Comparison of ENCODE assay signal across 12 mouse cellular contexts in the genomic region with DNA sequence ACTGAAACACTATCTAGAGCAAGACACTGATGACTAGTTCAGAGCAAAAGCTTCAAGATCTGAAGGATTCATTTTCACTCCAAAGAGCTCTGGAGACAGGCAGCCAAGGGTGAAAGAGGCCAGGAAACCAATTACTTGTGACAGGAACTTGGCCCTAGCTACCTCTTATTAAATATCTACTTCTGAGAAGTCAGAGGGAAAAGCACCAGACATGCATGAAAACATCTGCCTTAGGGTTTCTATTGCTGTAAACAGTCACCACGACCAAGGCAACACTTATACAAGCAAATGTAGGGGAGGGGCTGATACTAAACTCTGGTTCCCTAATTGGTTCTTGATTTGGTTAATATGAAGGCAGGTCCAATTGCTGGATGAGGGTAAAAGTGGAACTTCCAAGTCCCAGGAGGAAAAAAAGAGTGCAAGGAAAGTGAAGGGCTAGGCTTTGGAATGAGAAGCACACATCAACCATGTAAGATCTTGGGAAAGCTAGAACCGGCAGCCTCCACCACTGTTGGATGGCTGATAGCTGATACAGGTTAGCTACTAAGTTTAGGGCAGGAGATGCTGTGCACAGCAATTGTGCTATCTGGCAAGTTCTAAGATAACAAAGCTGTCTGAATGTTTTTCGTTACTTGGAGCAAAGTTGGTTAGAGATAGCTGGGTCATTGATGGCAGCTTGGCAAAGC. TPM values are rescaled to one million over a fixed set of nuclear protein-coding genes. Genes with fewer than 3 reads are reported as not detected.
DNase-seq lines count a peak whose midpoint lies in the region.
"Had no signal": no experiment of that assay in that cellular context is flagged by ENCODE, and none has a peak within 500 bp of the region (broad histone marks: within the 10 kb centered on the region; RNA-seq: fewer than 3 reads in every experiment).

No protein-coding gene starts in this region.

- DNase-seq in kidney, adult 18-20 months: peak; percentile 3
- DNase-seq in kidney, adult 11 months: no peak
- DNase-seq in 3T3-L1 (ENCODE audit: low read depth, low spot score): peak; percentile 17
- peak; percentile 58 for DNase-seq in adipocyte (ENCODE audit: low spot score)
- DNase-seq in kidney, postnatal 4 days: peak; percentile 52 to 57
- no peak for DNase-seq in urinary bladder, adult 2 months (ENCODE audit: low spot score)
- no peak for DNase-seq in cerebellum, postnatal 10 days
- DNase-seq: adrenal gland, adult 2 months; cerebellum, postnatal 25 days; heart, postnatal 4 days; liver, postnatal 0 days; thymus, postnatal 14 days had no signal

RNA-seq across cellular contexts. Expression of gene Nupl2, which starts 49.2 kb away (rescaled TPM):
- polyA plus RNA-seq in urinary bladder, adult 2 months (2012; rRNA removed): 8.3 and 8.7 TPM in 2 replicates

Comparison
In these comparisons a context has a peak if more than half of its experiments do, and no peak if none do; other contexts are left out.
1. DNase-seq: peak in kidney, adult 18-20 months (single experiment), 3T3-L1 (single experiment), adipocyte (single experiment) and kidney, postnatal 4 days (2 of 2); none in kidney, adult 11 months (single experiment), urinary bladder, adult 2 months (single experiment) and cerebellum, postnatal 10 days (0 of 2).